Mouse (Mus musculus) testis, adult 2 months (tissue): ENCODE results near the gene Fgd2.

ENCODE experiments used
- CTCF ChIP-seq: fragments of 200-500 bp; IDR thresholded peaks from 2 replicates; pipeline ENCODE4 v1.5.1; 2012; ENCODE audit warnings: low read depth, mild to moderate bottlenecking, inconsistent platforms, low read length, moderate library complexity; ENCODE audit not compliant: control insufficient read depth, insufficient read depth, insufficient replicate concordance
- POLR2A ChIP-seq: fragments of 200-500 bp; IDR thresholded peaks from 2 replicates; pipeline ENCODE4 v1.6.1; 2012; ENCODE audit warnings: low read depth, mild to moderate bottlenecking, inconsistent platforms, low read length, moderate library complexity; ENCODE audit not compliant: control insufficient read depth

GRCm38 (mm10) chr17:29337979-29338823 is 22.5 kb upstream of the Fgd2 start:
- TF ChIP-seq POLR2A: no peak
- no peak for TF ChIP-seq CTCF
